Mouse (Mus musculus): ENCODE results near the gene Lipc.

Lipc gene

GRCm38 (mm10) chr9:70958381-70958780 is 6.4 kb upstream of the Lipc start:
- DNase-seq (ENCODE audit: inconsistent age in 2 of 2, low spot score in 1 of 2): no peak

GRCm38 (mm10) chr9:70957717-70958116 is 5.7 kb upstream of the Lipc start:
- no peak for DNase-seq (ENCODE audit: inconsistent age in 2 of 2, low spot score in 1 of 2)

GRCm38 (mm10) chr9:70954226-70954625 is 2.2 kb upstream of the Lipc start:
- DNase-seq (ENCODE audit: inconsistent age in 2 of 2, low spot score in 1 of 2): no peak

GRCm38 (mm10) chr9:70949336-70949735 is 2.7 kb downstream of the Lipc start:
- no peak for DNase-seq (ENCODE audit: inconsistent age in 2 of 2, low spot score in 1 of 2)

- no peak for DNase-seq (ENCODE audit: inconsistent age in 2 of 2, low spot score in 1 of 2)
These were observed 4.7 kb downstream of the Lipc start for GRCm38 (mm10) chr9:70947312-70947711.

GRCm38 (mm10) chr9:70942686-70943333 is 9.2 kb downstream of the Lipc start:
- peak; percentile 42 to 80 for DNase-seq (ENCODE audit: inconsistent age in 2 of 2, low spot score in 1 of 2)

GRCm38 (mm10) chr9:70939752-70940501 is 12.1 kb downstream of the Lipc start:
- DNase-seq (ENCODE audit: inconsistent age in 2 of 2, low spot score in 1 of 2): no peak

- no peak for DNase-seq (ENCODE audit: inconsistent age in 2 of 2, low spot score in 1 of 2)
These were observed 13.2 kb downstream of the Lipc start for GRCm38 (mm10) chr9:70938850-70939249.

- DNase-seq (ENCODE audit: inconsistent age in 2 of 2, low spot score in 1 of 2): no peak
These were observed 13.9 kb downstream of the Lipc start for GRCm38 (mm10) chr9:70938134-70938533.

- no peak for DNase-seq (ENCODE audit: inconsistent age in 2 of 2, low spot score in 1 of 2)
These were observed 17.3 kb downstream of the Lipc start for GRCm38 (mm10) chr9:70934587-70935295.

- peak; percentile 56 to 83 for DNase-seq (ENCODE audit: inconsistent age in 2 of 2, low spot score in 1 of 2)
These were observed 21.4 kb downstream of the Lipc start for GRCm38 (mm10) chr9:70930641-70931020.

GRCm38 (mm10) chr9:70929840-70930640 is 22.0 kb downstream of the Lipc start:
- peak; percentile 42 to 76 for DNase-seq (ENCODE audit: inconsistent age in 2 of 2, low spot score in 1 of 2)

GRCm38 (mm10) chr9:70928472-70928871 is 23.6 kb downstream of the Lipc start:
- no peak for DNase-seq (ENCODE audit: inconsistent age in 2 of 2, low spot score in 1 of 2)

- DNase-seq (ENCODE audit: inconsistent age in 2 of 2, low spot score in 1 of 2): peak in 1 of 2 experiments; percentile 35
These were observed 24.3 kb downstream of the Lipc start for GRCm38 (mm10) chr9:70927701-70928100.

- DNase-seq (ENCODE audit: inconsistent age in 2 of 2, low spot score in 1 of 2): no peak
These were observed 25.0 kb downstream of the Lipc start for GRCm38 (mm10) chr9:70926820-70927588.

- no peak for DNase-seq (ENCODE audit: inconsistent age in 2 of 2, low spot score in 1 of 2)
These were observed 26.8 kb downstream of the Lipc start for GRCm38 (mm10) chr9:70925225-70925624.

GRCm38 (mm10) chr9:70924763-70925162 is 27.3 kb downstream of the Lipc start:
- no peak for DNase-seq (ENCODE audit: inconsistent age in 2 of 2, low spot score in 1 of 2)

GRCm38 (mm10) chr9:70921781-70922565 is 30.1 kb downstream of the Lipc start:
- DNase-seq (ENCODE audit: inconsistent age in 2 of 2, low spot score in 1 of 2): peak; percentile 13 to 61

GRCm38 (mm10) chr9:70921132-70921531 is 30.9 kb downstream of the Lipc start:
- no peak for DNase-seq (ENCODE audit: inconsistent age in 2 of 2, low spot score in 1 of 2)

- no peak for DNase-seq (ENCODE audit: inconsistent age in 2 of 2, low spot score in 1 of 2)
These were observed 32.8 kb downstream of the Lipc start for GRCm38 (mm10) chr9:70919271-70919670.

All from adrenal gland, adult (tissue).